Mouse (Mus musculus): Measurements from ENCODE around the gene Lrrk1. TPM values are rescaled to one million over a fixed set of nuclear protein-coding genes. Genes with fewer than 3 reads are reported as not detected.

Gene Lrrk1
- 1 to 10 TPM; 3.6 to 6.0 (median 5.2) TPM for total RNA-seq (2022)

DNA sequence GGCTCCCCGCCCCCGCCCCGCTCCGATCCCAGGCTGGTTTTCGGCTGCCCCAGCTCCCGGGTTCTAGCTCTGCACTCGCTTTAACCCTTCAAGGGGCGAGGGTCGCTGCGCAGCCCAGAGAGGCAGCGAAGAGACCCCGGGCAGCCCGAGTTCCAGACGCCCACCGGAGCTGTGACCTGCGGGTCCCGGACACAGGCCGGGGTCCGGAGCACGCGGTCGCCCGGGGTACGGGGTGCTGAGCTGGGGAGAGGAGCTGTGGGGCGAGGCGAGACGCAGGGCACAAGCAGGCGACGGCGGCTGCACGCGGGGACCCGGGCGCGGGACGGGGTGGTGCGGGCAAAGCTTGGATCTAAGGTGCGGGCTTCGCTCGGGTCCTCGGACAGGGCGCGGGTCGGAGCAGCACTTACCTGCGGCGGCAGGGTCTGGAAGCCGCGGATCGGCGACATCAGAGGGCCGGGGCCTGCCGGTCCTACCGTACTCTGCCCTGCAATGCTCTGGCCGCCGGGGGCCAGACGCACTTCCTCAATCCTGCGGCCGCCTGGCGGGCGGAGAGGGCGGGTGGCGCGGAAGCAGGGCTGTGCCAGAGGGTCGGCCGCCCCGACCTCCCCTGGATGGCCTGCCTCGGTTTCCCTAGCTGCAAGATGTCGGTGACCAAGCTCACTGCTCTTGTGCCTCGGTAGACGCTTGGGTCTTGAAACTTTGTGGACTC is at the start of gene Lrrk1:
Gene Lrrk1, minus strand, starts transcription at position 538 of the 709 bp plus-strand sequence.
- no peak for DNase-seq (ENCODE audit: low spot score in 2 of 2)

DNA sequence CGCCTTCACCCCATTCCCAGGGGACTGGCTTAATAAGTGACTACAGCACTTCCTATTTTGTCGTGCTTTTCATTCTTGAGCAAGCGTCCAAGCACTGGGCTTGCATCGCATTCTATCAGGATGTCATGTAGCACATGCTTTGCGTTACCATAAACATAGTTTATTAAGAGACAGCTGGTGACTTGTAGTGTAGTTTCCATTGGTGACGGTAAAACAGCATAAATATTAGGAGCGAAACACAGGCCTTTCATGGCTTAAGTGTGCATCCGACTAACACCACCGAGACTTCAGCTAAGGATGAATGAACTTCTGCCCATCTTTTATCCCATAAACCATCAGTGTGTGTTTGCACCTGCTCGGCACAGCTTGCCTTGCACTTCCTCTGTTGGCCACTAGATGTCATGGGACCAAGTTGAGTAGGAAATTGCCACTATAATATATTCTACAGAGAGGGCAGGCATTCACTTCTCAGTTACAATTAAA is 46.3 kb upstream of the Lrrk1 start:
- DNase-seq (ENCODE audit: low spot score in 2 of 2) = peak; percentile 18 to 51

- no peak for DNase-seq (ENCODE audit: low spot score in 2 of 2)
Measured at GRCm38 (mm10) chr7:66427437-66428161, 39.4 kb upstream of the Lrrk1 start, which contains the start of gene Aldh1a3. Gene Aldh1a3 (minus strand): TSS chr7:66427517.

DNA sequence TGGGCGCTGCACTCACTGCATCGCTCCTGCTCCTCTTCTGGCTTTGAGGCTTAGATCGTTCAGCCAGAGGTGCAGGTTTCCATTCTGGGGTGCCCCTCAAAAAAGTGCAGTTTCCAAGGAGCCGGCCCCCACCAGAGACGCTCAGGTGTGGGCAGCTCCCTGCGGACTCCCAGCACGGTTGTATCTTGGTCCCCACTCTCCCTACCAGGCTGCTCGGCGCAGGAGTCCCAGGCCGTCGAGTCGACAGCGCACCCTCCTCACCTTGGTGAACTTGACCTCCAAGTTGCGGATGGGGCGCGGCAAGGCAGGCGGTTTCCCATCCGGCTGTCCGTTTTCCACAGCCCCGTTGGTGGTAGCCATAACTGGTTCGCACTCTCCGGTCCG is 38.9 kb upstream of the Lrrk1 start:
- no peak for DNase-seq (ENCODE audit: low spot score in 2 of 2)

- no peak for DNase-seq (ENCODE audit: low spot score in 2 of 2)
Measured at GRCm38 (mm10) chr7:66421903-66422302, 33.8 kb upstream of the Lrrk1 start.

GRCm38 (mm10) chr7:66418981-66419380 is 30.8 kb upstream of the Lrrk1 start:
- no peak for DNase-seq (ENCODE audit: low spot score in 2 of 2)

- no peak for DNase-seq (ENCODE audit: low spot score in 2 of 2)
Measured at GRCm38 (mm10) chr7:66416829-66417228, 28.7 kb upstream of the Lrrk1 start.

- DNase-seq (ENCODE audit: low spot score in 2 of 2) = no peak
Measured at GRCm38 (mm10) chr7:66413093-66413492, 24.9 kb upstream of the Lrrk1 start.

GRCm38 (mm10) chr7:66409433-66409832 is 21.3 kb upstream of the Lrrk1 start:
- no peak for DNase-seq (ENCODE audit: low spot score in 2 of 2)

DNA sequence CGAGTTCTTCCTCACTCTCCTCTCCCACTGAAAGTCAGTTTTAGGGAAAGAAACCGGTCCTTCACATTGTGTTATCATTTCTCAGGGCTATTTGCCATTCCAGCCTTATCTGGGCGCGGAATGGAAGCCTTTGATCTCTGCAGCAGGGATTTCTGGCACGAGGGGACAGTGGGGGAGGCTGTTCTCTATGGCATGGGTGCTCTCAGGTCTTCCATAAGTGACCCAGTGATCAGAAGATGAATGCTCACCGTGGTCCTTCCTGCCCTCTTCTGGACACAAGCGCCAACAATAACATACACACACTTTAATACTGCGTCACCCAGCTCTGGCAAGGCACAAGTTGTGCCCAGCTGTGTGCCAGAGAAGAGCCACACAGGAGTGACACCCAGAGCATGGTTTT is 18.8 kb upstream of the Lrrk1 start:
- no peak for DNase-seq (ENCODE audit: low spot score in 2 of 2)

DNA sequence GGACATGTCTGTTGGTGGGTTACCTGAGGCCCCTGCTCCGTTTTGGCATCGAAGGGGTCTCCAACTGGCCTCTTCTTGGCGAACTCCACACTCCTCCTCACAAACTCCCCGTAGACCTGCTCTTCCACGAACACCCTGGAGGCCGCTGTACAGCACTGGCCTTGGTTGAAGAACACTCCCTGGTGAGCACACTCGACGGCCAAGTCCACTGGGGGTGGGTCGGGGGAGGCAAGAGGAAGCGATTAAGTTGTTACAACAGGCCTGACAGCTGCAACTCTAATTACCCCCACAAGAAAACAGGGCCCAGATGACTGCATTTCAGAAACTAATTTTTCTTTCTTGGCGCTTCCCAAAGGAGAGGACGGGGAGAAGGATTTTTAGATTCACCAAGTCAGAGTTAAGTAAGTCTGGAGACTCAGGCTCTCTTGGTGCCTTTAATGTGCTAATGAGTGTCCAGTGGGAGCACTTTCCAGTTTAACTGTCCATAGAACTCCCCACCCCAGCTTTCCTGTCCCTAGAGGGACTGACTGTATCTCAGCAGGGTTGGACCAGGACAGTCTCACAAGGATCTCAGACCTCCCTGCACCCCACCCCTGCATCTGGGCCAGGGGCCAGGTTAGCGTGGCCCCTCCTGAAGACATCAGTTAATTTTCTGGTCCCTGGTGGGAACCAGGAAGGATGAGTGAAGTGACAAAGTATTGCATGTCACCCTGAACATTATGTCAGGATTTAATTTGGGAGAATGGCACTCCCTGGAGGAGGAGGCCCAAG is 18.0 kb upstream of the Lrrk1 start:
- DNase-seq (ENCODE audit: low spot score in 2 of 2) = no peak

DNA sequence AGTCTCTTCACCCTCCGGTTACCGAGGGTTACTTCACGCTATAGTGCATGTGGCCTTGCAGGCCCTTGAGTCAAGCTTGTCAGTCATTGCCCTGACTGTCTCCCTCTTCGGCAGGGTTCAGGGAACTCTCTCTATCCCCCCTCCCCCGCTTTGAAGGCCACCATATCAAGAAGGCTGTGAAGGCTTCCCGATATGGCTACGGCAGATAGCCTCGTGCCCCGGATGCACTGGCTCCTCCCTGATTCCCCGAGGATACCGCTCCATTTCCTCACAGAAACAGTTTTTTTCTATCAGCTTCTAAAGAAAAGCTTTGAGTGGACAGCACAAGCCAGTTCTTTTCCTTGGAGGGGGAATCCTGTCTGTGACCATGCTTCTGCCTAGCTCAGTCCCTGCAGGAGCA is 17.4 kb upstream of the Lrrk1 start:
- DNase-seq (ENCODE audit: low spot score in 2 of 2) = no peak

DNA sequence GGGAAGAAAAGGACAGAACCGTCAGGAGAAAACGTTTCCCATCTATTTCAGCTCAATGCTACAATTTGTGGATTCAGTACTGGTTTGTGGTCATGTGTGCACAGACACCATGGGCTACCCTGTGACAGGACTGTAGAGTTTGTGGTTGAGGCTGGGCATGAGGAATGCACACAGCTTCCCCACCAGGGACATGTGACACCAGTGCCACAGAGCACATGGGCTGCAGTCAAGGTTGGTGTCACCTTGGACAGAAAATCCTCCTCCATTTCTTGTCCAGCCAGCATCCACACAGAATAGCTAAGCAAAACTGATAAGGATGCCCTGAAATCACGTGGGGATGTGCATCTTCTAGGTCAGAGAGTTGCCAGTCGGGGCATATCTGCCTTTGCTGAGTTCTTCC is 16.7 kb upstream of the Lrrk1 start:
- no peak for DNase-seq (ENCODE audit: low spot score in 2 of 2)

GRCm38 (mm10) chr7:66404141-66404540 is 16.0 kb upstream of the Lrrk1 start:
- DNase-seq (ENCODE audit: low spot score in 2 of 2) = no peak

DNA sequence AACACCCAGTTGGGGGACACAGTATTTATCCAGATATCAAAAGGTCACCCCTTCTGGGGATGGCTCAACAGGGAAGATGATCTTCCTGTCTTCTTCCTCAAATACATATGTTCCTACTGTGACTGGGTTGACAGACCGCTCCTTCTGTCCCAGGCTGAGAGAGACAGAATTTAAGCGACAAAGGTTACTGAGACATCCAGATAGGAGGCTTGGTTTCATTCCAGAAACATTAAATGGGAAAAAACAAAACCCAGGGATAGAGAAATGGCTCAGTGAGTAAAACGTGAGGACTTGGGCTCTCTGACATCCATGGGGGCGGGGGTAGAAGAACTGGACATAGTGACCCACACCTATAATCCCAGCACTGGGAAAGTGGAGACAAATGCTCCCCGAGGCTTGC is 14.7 kb upstream of the Lrrk1 start:
- DNase-seq (ENCODE audit: low spot score in 2 of 2) = no peak

GRCm38 (mm10) chr7:66401605-66402004 is 13.5 kb upstream of the Lrrk1 start:
- no peak for DNase-seq (ENCODE audit: low spot score in 2 of 2)

GRCm38 (mm10) chr7:66397288-66397687 is 9.1 kb upstream of the Lrrk1 start:
- DNase-seq (ENCODE audit: low spot score in 2 of 2) = no peak

- DNase-seq (ENCODE audit: low spot score in 2 of 2) = peak; percentile 13 to 23
Measured at GRCm38 (mm10) chr7:66388621-66389532, 727 bp upstream of the Lrrk1 start.

- DNase-seq (ENCODE audit: low spot score in 2 of 2) = no peak
Measured at GRCm38 (mm10) chr7:66387419-66387812, 734 bp downstream of the Lrrk1 start.

DNA sequence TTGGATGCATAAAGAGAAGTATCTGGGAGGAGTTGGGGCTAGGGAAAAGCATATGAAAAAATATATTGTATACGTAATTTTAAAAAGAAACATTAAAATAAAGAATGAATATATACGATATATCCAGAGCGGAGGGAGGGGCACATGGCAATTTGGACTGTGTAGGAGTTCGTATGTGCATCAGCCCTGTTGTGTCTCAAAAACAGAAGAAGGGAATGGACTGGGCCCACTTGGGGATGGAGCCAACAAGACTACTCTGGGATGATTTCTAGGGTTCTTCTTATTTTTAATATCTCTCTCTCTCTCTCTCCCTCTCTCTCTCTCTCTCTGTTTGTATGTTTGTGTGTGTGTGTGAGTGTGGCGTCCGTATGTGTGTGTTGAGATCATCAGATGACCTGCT is 1.7 kb downstream of the Lrrk1 start:
- DNase-seq (ENCODE audit: low spot score in 2 of 2) = no peak

DNA sequence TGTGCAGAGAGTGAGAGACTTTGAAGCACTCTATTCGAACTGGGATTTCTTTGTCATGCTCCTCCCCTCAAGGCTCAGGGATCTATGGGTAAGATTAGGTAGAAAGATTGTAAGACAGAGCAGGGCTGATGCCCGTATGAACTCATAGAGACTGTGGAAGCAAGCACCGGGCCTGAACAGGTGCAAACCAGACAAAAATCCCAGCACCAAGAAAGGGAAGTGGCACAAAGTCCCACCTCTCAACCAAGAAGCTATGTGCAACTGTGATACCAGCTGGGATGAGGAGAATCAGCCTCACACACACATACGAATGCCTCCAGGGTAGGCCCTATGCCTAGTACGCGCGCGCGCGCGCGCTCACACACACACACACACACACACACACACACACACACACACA is 2.3 kb downstream of the Lrrk1 start:
- no peak for DNase-seq (ENCODE audit: low spot score in 2 of 2)

Measured in left cerebral cortex, adult 8-10 months (tissue).